Mouse (Mus musculus) kidney, embryonic 14.5 days (tissue): ENCODE results near the gene Fn1. TPM values are rescaled to one million over a fixed set of nuclear protein-coding genes. Genes with fewer than 3 reads are reported as not detected.

Experiments used
- ATAC-seq: fragments of 200-750 bp; cut with Nextera tagmentation; 2 replicates; pipeline ENCODE4 v1.8.0; 2017; ENCODE audit warnings: moderate number of reproducible peaks, mild to moderate bottlenecking, moderate TSS enrichment, moderate library complexity; ENCODE audit not compliant: low FRiP score, low TSS enrichment
- H3K27ac ChIP-seq: fragments of 300-500 bp; sonication (generic); 2 replicates; pipeline ENCODE4 v1.5.1; 2014; ENCODE audit warnings: low read depth, mild to moderate bottlenecking, low read length, moderate library complexity, mixed read lengths
- H3K27me3 ChIP-seq: fragments of 300-500 bp; sonication (generic); 2 replicates; pipeline ENCODE4 v1.6.1; 2014; ENCODE audit warnings: mild to moderate bottlenecking, low read length; ENCODE audit not compliant: control insufficient read depth, insufficient read depth
- H3K36me3 ChIP-seq: fragments of 300-500 bp; sonication (generic); 2 replicates; pipeline ENCODE4 v1.6.1; 2014; ENCODE audit warnings: low read length, mixed read lengths; ENCODE audit not compliant: control insufficient read depth, insufficient read depth
- H3K4me1 ChIP-seq: fragments of 300-500 bp; sonication (generic); 2 replicates; pipeline ENCODE4 v1.6.1; 2014; ENCODE audit warnings: low read length, mixed read lengths; ENCODE audit not compliant: control insufficient read depth, insufficient read depth
- H3K4me2 ChIP-seq: fragments of 300-500 bp; sonication (generic); replicated peaks from 2 replicates; pipeline ENCODE4 v1.6.1; 2014; ENCODE audit warnings: low read depth, mild to moderate bottlenecking, low read length
- H3K4me3 ChIP-seq: fragments of 300-500 bp; sonication (generic); 2 replicates; pipeline ENCODE4 v1.5.1; 2014; ENCODE audit warnings: mild to moderate bottlenecking, low read length
- H3K9ac ChIP-seq: fragments of 300-500 bp; sonication (generic); 2 replicates; pipeline ENCODE4 v1.6.1; 2014; ENCODE audit warnings: low read depth, mild to moderate bottlenecking, low read length, moderate library complexity
- H3K9me3 ChIP-seq: fragments of 300-500 bp; sonication (generic); 2 replicates; pipeline ENCODE4 v1.6.1; 2016; ENCODE audit warnings: low read length; ENCODE audit not compliant: control insufficient read depth
- WGBS: fragments of 180-500 bp; shearing (Covaris S2); extraction: QIAGEN DNeasy Blood & Tissue Kit; methylation state at CpG from one replicate; pipeline ENCODE4 v1.1.7; 2014; 5-methylcytosine and 5-hydroxymethylcytosine counted together
- polyA plus RNA-seq: library from polyadenylated mRNA; unstranded; fragments of >200 nt; fragmentation: Nextera tagmentation; extraction: Ambion mirVana; gene quantifications from 2 replicates; pipeline ENCODE4 v1.2.1, GENCODE M21; 2014

Gene Fn1
- polyA plus RNA-seq, 1 experiment from 2014 or later: 158 TPM

GRCm38 (mm10) chr1:71681306-71681705 lies 28.3 kb upstream of the Fn1 start:
- H3K27me3 ChIP-seq: no peaks in the 10 kb centered on the region
- H3K27ac ChIP-seq: no peak overlapping the region
- H3K4me2 ChIP-seq: no peak overlapping the region
- 12% methylated on average over 2 of the region's 2 CpGs for WGBS
- no peak for ATAC-seq
- peaks cover 10% of the 10 kb centered on the region; the same call in 1 of the 2 replicates for H3K4me1 ChIP-seq
- H3K36me3 ChIP-seq: no peaks in the 10 kb centered on the region
- H3K9ac ChIP-seq: no peak overlapping the region
- H3K4me3 ChIP-seq: no peak overlapping the region
- no peaks in the 10 kb centered on the region for H3K9me3 ChIP-seq

- H3K27me3 ChIP-seq: no peaks in the 10 kb centered on the region
- H3K36me3 ChIP-seq: no peaks in the 10 kb centered on the region
- no peak for ATAC-seq
- H3K9me3 ChIP-seq: no peaks in the 10 kb centered on the region
- no peak overlapping the region for H3K9ac ChIP-seq
- peaks cover 10% of the 10 kb centered on the region; the same call in 1 of the 2 replicates for H3K4me1 ChIP-seq
- H3K27ac ChIP-seq: no peak overlapping the region
- H3K4me2 ChIP-seq: no peak overlapping the region
- H3K4me3 ChIP-seq: no peak overlapping the region
- 80% methylated on average over 8 of the region's 8 CpGs for WGBS
Measured at GRCm38 (mm10) chr1:71680046-71680672, 27.2 kb upstream of the Fn1 start.

DNA sequence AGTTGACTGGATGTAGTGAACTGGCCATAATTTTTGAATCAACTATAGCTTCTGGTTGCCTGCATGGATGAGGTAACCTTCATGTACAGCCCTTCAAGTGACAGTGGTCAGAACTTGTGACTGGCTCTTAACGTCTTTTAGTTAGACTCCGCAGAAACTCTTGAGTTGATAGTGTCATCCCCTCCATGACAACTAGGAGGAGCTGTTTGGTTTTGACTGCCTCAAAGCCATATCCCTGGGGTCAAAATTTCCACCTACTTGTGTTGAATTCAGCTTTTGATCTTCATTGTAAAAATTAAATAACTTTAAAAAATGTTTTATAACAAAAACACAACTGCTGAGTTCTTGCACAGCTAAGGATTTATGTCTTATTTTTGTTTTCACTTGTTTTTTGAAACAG lies 22.4 kb upstream of the Fn1 start:
- no peak overlapping the region for H3K4me3 ChIP-seq
- no peaks in the 10 kb centered on the region for H3K9me3 ChIP-seq
- H3K27me3 ChIP-seq: no peaks in the 10 kb centered on the region
- H3K27ac ChIP-seq: no peak overlapping the region
- H3K9ac ChIP-seq: no peak overlapping the region
- no peak overlapping the region for H3K4me2 ChIP-seq
- ATAC-seq: no peak
- 83% methylated on average over 2 of the region's 2 CpGs for WGBS
- H3K4me1 ChIP-seq: no peaks in the 10 kb centered on the region
- H3K36me3 ChIP-seq: no peaks in the 10 kb centered on the region

DNA sequence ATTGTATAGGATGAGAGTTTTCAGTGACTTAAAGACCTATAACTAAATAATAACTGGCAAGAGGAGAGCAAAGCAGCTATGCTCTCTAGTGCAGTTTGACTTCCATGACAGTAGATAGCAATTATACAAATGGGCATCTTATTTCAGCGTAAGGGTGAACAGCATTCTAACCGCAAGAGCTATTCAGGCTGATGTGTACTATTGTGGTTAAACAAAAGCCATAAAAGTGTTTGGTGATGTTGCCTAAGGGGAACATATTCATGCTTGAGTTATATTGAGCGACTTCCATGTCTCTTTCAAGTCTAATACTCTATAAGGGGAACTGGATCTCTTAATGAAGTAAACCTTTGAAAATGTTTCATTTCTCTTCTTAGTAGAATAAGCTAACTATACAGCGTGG lies 21.3 kb upstream of the Fn1 start:
- H3K4me1 ChIP-seq: no peaks in the 10 kb centered on the region
- 79% methylated on average over 4 of the region's 4 CpGs for WGBS
- H3K27me3 ChIP-seq: no peaks in the 10 kb centered on the region
- H3K4me3 ChIP-seq: no peak overlapping the region
- H3K27ac ChIP-seq: no peak overlapping the region
- H3K9me3 ChIP-seq: no peaks in the 10 kb centered on the region
- no peak overlapping the region for H3K4me2 ChIP-seq
- ATAC-seq: no peak
- H3K36me3 ChIP-seq: no peaks in the 10 kb centered on the region
- H3K9ac ChIP-seq: no peak overlapping the region

DNA sequence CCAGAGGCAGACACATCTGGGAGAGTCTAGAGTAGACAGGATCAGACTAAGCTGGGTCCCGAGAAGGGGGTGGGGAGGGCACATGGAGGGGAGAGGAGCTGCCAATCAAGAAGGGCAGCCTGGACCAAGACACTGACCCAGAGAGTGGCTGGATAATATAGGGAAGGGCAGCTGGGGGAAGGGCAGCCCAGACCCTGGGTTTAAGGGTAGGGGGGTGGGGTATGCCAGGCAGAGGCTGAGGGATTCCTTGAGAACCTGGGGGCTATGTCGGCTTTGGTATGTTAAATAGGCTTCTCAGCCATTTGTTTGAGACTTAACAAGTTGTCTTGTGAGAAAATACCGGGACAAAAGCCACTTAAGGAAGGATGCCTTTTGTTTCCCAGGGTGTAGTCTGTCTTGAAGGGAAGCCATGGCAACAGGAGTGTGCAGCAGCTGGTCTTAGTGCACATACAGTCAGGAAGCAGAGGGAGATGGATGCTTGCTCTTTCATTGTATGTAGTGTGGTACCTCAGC lies 20.5 kb upstream of the Fn1 start:
- WGBS: 10% methylated on average over 3 of the region's 3 CpGs
- ATAC-seq: no peak
- Histone ChIP-seq H3K4me1 (no peaks in the 10 kb centered on the region), H3K36me3 (no peaks in the 10 kb centered on the region), H3K9me3 (no peaks in the 10 kb centered on the region), H3K27me3 (no peaks in the 10 kb centered on the region), H3K9ac (no peak overlapping the region), H3K4me3 (no peak overlapping the region), H3K4me2 (no peak overlapping the region), H3K27ac (no peak overlapping the region)

- Histone ChIP-seq H3K27ac (no peak overlapping the region), H3K4me1 (no peaks in the 10 kb centered on the region), H3K4me3 (no peak overlapping the region), H3K36me3 (no peaks in the 10 kb centered on the region), H3K9me3 (no peaks in the 10 kb centered on the region), H3K4me2 (no peak overlapping the region), H3K27me3 (no peaks in the 10 kb centered on the region), H3K9ac (no peak overlapping the region)
- 82% methylated on average over 3 of the region's 3 CpGs for WGBS
- no peak for ATAC-seq
Measured at GRCm38 (mm10) chr1:71672346-71672745, 19.3 kb upstream of the Fn1 start.

DNA sequence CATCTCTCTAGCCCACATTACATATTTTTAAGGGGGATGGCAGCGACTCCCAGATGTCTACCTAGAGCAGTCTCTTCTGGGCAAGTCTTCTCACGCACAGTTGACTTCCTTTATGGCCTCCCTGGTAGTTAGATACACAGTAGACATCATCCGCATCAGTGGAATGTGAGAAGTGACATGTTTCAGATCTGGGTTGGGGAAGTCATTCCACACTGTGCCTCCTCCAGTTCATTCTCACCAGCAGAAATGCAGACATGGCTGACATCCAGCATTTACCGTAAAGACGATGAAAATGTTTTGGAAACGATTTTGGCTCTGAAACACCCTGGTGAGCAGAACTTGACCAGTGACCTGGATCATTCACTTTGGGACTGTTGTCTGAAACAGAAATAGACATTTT lies 10.2 kb upstream of the Fn1 start:
- no peaks in the 10 kb centered on the region for H3K36me3 ChIP-seq
- H3K9ac ChIP-seq: no peak overlapping the region
- no peaks in the 10 kb centered on the region for H3K27me3 ChIP-seq
- no peaks in the 10 kb centered on the region for H3K4me1 ChIP-seq
- peaks cover 5% of the 10 kb centered on the region; the same call in 1 of the 2 replicates for H3K9me3 ChIP-seq
- H3K4me2 ChIP-seq: no peak overlapping the region
- no peak overlapping the region for H3K27ac ChIP-seq
- 87% methylated on average over 6 of the region's 6 CpGs for WGBS
- no peak for ATAC-seq
- no peak overlapping the region for H3K4me3 ChIP-seq

DNA sequence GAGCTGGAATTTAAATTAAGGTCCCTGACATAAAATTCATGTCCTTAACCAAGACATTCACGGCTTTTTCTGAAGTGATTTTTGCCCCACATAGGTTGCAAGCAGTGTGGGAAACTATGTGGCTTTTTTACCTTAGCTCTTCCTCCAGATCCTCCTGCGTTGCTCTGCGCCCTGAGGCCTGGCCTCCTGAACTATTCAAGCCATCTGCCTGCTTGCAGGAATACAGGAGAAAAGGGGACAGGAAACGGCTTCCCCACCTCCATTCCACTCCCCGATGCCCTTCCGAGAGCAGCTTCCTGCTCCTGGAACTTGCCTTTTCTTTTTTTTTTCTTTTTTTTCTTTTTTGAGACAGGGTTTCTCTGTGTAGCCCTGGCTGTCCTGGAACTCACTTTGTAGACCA lies 5.6 kb upstream of the Fn1 start:
- no peak overlapping the region for H3K9ac ChIP-seq
- no peak overlapping the region for H3K4me3 ChIP-seq
- no peaks in the 10 kb centered on the region for H3K36me3 ChIP-seq
- no peaks in the 10 kb centered on the region for H3K27me3 ChIP-seq
- no peak for ATAC-seq
- H3K4me2 ChIP-seq: no peak overlapping the region
- H3K27ac ChIP-seq: no peak overlapping the region
- peaks cover 11% of the 10 kb centered on the region; the same call in 1 of the 2 replicates for H3K4me1 ChIP-seq
- H3K9me3 ChIP-seq: peaks cover 5% of the 10 kb centered on the region; the same call in 1 of the 2 replicates
- WGBS: 63% methylated on average over 6 of the region's 6 CpGs

GRCm38 (mm10) chr1:71656309-71656708 lies 3.3 kb upstream of the Fn1 start:
- peaks cover 15% of the 10 kb centered on the region; the same call in 1 of the 2 replicates for H3K4me1 ChIP-seq
- 22% methylated on average over 6 of the region's 6 CpGs for WGBS
- no peak overlapping the region for H3K9ac ChIP-seq
- no peaks in the 10 kb centered on the region for H3K36me3 ChIP-seq
- no peak overlapping the region for H3K4me3 ChIP-seq
- H3K27ac ChIP-seq: no peak overlapping the region
- no peak overlapping the region for H3K4me2 ChIP-seq
- no peaks in the 10 kb centered on the region for H3K9me3 ChIP-seq
- no peak for ATAC-seq
- H3K27me3 ChIP-seq: no peaks in the 10 kb centered on the region
